In the genomic region with DNA sequence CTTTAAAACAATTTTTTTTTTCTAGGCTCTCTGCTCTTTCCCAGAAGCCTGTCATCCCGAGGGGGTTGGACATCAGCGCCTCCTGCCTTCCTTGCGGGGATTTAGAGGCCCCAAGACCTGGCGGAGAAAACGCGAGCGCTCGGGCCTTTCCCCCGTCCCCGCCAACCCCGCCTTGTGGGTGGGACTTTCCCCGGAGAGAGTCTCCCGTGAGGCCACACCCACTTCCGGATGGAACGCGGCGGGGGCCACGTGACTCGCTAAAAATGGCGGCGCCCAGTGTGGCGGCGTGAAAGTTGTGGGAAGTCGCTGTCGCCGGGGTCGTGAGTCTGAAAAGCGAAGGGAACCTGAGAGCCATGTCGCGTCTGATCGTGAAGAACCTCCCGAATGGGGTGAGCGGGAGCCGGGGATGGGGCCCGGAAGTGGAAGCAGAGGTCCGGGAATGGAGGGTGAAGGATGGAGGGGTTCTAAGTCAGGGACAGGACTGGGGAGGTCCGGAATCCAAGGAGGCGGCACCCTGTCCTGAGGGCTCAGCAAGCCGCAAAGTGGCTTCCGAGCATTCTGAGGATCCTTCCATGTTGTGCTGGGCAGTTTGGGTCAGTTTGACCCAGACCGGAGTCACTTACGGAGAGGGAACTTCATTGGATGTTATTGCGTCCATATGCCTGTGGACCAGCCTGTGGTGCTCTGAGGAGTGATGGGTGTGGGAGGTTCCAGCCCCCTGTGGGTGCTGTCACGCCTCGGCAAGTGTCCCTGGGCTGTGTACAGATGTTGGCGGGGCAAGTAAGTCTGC, we compare ENCODE assay signal across 8 mouse cellular contexts. TPM values are rescaled to one million over a fixed set of nuclear protein-coding genes. Genes with fewer than 3 reads are reported as not detected.
A peak's percentile ranks its signal among the peaks of the same experiment; 100 is the strongest.
DNase-seq lines count a peak whose midpoint lies in the region; ATAC-seq and TF ChIP-seq lines count a peak whose summit lies in the region.

Gene Rbm19, plus strand, starts transcription at position 205 of the 790 bp plus-strand sequence.

- no peaks in the 10 kb centered on the region for H3K27me3 ChIP-seq in ES-Bruce4 (ENCODE audit: control insufficient read depth, insufficient read depth, low read length, poor library complexity, severe bottlenecking)
- 0 out of 2 replicates have a peak, but pooled peaks cover 1% of the 10 kb centered on the region for H3K27me3 ChIP-seq in forebrain, embryonic 14.5 days (replicated peaks; ENCODE audit: control insufficient read depth, insufficient read depth, low read length)

- peak within 1 kb of the TSS; percentile 92 for H3K4me2 ChIP-seq in forebrain, embryonic 14.5 days (ENCODE audit: low read length)

- H3K9ac ChIP-seq in ES-Bruce4 (ENCODE audit: low read depth, poor library complexity, severe bottlenecking), result peak within 1 kb of the TSS; percentile 64
- peak within 1 kb of the TSS; percentile 70 for H3K9ac ChIP-seq in forebrain, embryonic 14.5 days (ENCODE audit: low read length)

- WGBS in forebrain, embryonic 14.5 days, result under 1% methylated on average over 46 of the region's 46 CpGs
- under 1% methylated on average over 46 of the region's 46 CpGs for WGBS in lung, adult 2 months

- intact Hi-C loops in heart, postnatal 25 days (cut with DNase I), result loop anchor here (10.0 kb wide), 1 partner anchor 1872 kb away; the partner anchor contains the start of genes 2410131K14Rik and Rnft2

- H3K4me1 ChIP-seq in ES-Bruce4 (ENCODE audit: control insufficient read depth, insufficient read depth, low read length), result no peaks in the 10 kb centered on the region
- H3K4me1 ChIP-seq in forebrain, embryonic 14.5 days (ENCODE audit: control insufficient read depth, insufficient read depth, low read length), result no peaks in the 10 kb centered on the region
- peaks cover 2% of the 10 kb centered on the region; the same call in 1 of the 2 replicates for H3K4me1 ChIP-seq in lung, adult 2 months (ENCODE audit: control insufficient read depth, insufficient read depth, low read length)

- TF ChIP-seq POLR2A in ES-Bruce4 (IDR thresholded peaks at IDR 0.05; ENCODE audit: insufficient read depth, low read length), result peak; percentile 53
- peak; percentile 59 for TF ChIP-seq POLR2A in lung, adult 2 months (IDR thresholded peaks at IDR 0.05; ENCODE audit: borderline replicate concordance, extremely low read depth, low read depth, low read length)

- H3K4me3 ChIP-seq in ES-Bruce4 (ENCODE audit: low read depth, low read length), result peak within 1 kb of the TSS; percentile 96
- H3K4me3 ChIP-seq in forebrain, embryonic 14.5 days (ENCODE audit: low read depth, low read length), result peak within 1 kb of the TSS; percentile 75
- peak within 1 kb of the TSS; percentile 81 for H3K4me3 ChIP-seq in lung, adult 2 months (replicated peaks; ENCODE audit: extremely low read depth, low read depth, low read length)

- peak; percentile 95 for ATAC-seq in cerebellum, adult (ENCODE audit: insufficient number of reproducible peaks, low FRiP score, low TSS enrichment)
- peak; percentile 93 for ATAC-seq in forebrain, embryonic 14.5 days
- peak; percentile 79 for ATAC-seq in neutrophil, adult 5-6 weeks (ENCODE audit: extremely low read depth, insufficient number of reproducible peaks, low FRiP score, poor library complexity, severe bottlenecking)

- no peak for TF ChIP-seq EP300 in ES-Bruce4 (IDR thresholded peaks at IDR 0.05; ENCODE audit: insufficient read depth, low read depth, low read length)

- H3K27ac ChIP-seq in ES-Bruce4 (ENCODE audit: insufficient read depth, low read length), result no peak within 1 kb of the TSS
- H3K27ac ChIP-seq in forebrain, embryonic 14.5 days (ENCODE audit: low read depth, low read length), result no peak within 1 kb of the TSS

- peak; percentile 97 for DNase-seq in forebrain, embryonic 14.5 days (ENCODE audit: low spot score)
- peak; percentile 82 for DNase-seq in heart, postnatal 25 days (ENCODE audit: low spot score)
- DNase-seq in layer of hippocampus, adult 18-20 months (ENCODE audit: low spot score in 2 of 2), result peak; percentile 87 to 92
- DNase-seq in lung, adult 2 months, result peak; percentile 90
- peak; percentile 84 to 86 for DNase-seq in thymus, adult 18-20 months

- no peak for TF ChIP-seq CTCF in ES-Bruce4 (IDR thresholded peaks at IDR 0.05; ENCODE audit: low read depth, low read length)
- no peak for TF ChIP-seq CTCF in lung, adult 2 months (IDR thresholded peaks at IDR 0.05; ENCODE audit: insufficient read depth, low read length)

- H3K36me3 ChIP-seq in ES-Bruce4 (ENCODE audit: control insufficient read depth, insufficient read depth, low read length, poor library complexity, severe bottlenecking), result peaks cover 15% of the 10 kb centered on the region
- H3K36me3 ChIP-seq in forebrain, embryonic 14.5 days (ENCODE audit: control insufficient read depth, insufficient read depth, low read length), result peaks cover 28% of the 10 kb centered on the region

- no peaks in the 10 kb centered on the region for H3K9me3 ChIP-seq in ES-Bruce4 (replicated peaks; ENCODE audit: control insufficient read depth, insufficient read depth, low read length, poor library complexity, severe bottlenecking)
- H3K9me3 ChIP-seq in forebrain, embryonic 14.5 days (replicated peaks; ENCODE audit: control insufficient read depth, low read length), result no peaks in the 10 kb centered on the region

RNA-seq across cellular contexts. Expression of gene Rbm19, which starts in this region (rescaled TPM):
- polyA plus RNA-seq in ES-Bruce4 (2011; ENCODE audit: insufficient read depth, insufficient read length, low read depth, missing spikeins), result 30.0 and 32.6 TPM in 2 replicates
- polyA plus RNA-seq in forebrain, embryonic 14.5 days (2014; fragmentation: Nextera tagmentation; extraction: Ambion mirVana), result 12.8 and 15.0 TPM in 2 replicates
- 10 to 100 TPM; 17.6 to 19.5 TPM for total RNA-seq in heart, postnatal 25 days (2021)
- 10 to 100 TPM; 18.7 to 21.4 TPM for total RNA-seq in layer of hippocampus, adult 18-20 months (2021)
- polyA plus RNA-seq in lung, adult 2 months (2012; rRNA removed), result 10.0 and 10.3 TPM in 2 replicates
- total RNA-seq in neutrophil, adult 5-6 weeks (2017), result 21.6 and 29.0 TPM in 2 replicates
